Mouse (Mus musculus) lung, postnatal 0 days (tissue): ENCODE results near the gene Chp2.

Source experiments
- CTCF ChIP-seq: IDR thresholded peaks from 2 replicates; pipeline ENCODE4 v1.5.1; 2016; ENCODE audit warnings: antibody characterized with exemption, mild to moderate bottlenecking
- EP300 ChIP-seq: IDR thresholded peaks from 2 replicates; pipeline ENCODE4 v1.6.1; 2016; ENCODE audit warnings: antibody characterized with exemption, mild to moderate bottlenecking, control low read depth

GRCm38 (mm10) chr7:122247254-122247864, 28.1 kb downstream of the Chp2 start:
- TF ChIP-seq EP300 (no peak), CTCF (no peak)
